Mouse (Mus musculus): ENCODE results near the gene Sorl1.

Gene Sorl1

DNA sequence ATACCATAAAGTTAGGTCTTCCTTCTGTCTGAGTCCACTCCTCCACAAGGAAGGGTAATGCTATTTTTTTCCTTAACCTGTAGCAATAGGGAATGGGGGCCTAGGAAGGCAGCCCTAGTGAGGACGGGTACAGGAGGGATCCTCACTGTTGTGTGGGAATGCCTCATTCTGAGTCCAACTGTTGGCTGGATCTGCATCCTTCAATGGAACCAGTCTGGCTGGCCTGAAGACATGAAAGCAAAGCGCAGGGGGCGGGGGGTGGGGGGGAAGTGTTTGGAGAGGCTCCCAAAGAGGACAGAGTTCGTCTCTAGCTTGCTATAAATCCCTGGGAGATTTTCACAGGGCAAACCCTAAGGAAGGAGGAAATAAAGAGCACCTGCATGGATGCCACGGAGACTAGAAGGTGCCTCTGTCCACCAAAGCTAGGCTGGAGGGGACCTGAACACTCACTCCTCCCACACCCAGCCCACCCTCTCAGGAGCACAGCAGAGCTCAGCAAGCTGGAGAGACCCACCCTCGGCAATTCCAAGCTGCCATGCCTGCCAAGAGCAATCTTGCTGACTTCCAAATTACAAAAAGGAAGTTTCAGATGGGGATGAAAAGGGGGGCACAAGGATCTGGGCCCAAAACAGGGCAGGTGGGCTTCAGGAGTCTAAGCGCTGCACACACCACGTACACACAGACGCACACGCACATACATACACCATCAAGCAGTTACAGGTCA lies 2.3 kb downstream of the Sorl1 start:
- no peak for DNase-seq

DNA sequence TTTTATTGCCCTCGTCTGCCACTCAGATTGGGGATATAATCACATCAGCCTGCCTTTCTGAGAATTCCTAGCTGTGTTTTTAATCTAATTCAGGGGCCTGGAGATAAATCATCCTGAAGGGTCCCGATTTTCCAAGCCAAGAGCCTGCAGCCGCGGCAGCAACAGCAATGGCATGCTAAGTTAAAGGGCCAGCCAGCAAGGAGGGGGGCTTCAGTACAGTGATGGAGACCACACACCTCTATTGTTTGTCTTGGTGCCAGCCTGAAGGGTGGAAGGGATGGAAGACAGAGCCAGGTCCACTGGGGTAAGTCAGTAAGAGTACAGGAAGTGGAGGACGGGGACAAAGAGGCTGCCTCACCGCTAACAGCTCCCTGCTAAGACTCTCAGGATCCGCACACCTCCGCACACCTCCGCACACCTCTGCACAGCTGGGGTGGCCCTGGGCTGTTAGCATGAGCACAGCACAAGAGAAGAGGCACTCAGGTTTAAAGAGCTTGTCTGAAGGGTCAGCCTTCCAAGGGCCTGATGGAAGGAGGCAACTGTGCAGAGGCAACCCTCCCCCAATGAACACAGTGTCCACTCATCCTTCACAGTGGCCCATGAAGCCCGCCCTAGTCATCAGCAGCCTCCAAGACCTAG lies 7.6 kb downstream of the Sorl1 start:
- peak; percentile 55 for DNase-seq

DNA sequence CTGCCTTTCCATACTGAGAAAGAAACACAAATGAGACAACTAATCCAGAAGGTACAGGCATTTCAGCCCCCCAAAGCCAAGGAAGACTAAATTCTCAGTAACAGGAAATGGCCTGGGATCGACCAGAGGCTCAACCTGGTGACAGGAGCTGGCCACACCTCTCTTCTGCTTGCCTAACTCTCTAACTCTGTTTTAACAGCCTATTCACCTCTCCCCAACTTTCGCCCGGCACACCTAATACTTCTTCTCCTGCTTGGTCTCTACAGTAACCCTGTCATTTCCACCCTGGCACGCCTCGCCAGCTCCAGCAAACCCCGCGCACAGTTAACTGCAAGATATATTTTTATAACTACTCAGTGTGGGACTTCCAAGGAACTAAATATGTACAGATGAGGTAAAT lies 9.0 kb downstream of the Sorl1 start:
- DNase-seq = no peak

DNA sequence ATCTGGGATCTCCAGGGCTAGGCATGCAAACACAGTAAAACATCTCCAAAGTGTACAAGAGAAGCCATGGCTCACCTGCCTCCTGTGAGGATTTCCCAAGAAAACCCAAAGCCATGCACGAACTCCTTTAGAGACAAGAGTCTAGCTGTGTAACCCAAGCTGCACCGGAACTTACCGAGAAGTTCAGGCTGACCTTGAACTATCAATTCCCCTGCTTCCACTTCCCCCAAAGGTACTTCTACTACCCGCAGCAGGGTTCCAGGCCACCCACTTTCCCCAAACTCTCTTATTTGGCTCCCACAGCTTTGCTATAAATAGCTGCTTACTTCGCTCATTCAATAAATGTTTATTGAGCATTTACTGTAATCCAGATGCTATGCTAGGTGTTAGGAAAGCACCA lies 10.8 kb downstream of the Sorl1 start:
- no peak for DNase-seq

DNA sequence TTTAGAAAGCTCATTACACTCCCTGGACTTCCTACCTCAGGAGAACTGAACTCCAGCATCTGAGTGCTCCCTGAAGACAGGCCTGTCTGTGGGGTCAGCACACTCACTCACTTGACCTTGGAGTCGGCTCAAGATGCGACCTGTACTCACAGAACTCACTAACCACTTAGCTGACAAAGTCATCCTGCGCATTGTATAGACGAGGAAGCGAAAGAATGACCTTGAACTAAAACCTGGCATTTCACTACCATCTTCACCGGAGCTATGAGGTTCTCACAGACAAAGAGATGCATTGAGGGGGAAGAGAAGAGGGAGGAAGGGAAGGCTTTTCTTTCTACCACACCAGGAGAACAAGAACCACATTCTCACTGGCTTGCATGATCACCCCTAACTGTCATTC lies 11.4 kb downstream of the Sorl1 start:
- DNase-seq = no peak

DNA sequence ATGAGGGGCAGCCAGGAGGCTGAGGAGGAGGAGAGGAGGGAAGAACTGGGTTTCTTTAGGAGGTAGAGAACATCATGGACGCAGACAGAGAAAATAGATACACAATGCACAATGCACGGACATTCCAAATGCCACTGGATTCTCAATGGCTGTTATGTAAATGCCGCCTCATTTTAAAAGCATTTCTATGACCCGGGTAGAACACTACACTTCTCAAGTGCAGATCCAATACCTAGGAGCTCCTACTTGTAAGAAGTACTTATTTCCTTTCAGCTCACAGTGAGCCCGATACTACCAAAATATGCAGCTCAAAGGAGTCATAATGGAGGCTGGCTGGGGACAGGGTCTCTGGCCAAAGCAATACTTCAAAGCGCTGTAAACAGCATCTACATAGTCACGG lies 12.8 kb downstream of the Sorl1 start:
- DNase-seq = no peak

DNA sequence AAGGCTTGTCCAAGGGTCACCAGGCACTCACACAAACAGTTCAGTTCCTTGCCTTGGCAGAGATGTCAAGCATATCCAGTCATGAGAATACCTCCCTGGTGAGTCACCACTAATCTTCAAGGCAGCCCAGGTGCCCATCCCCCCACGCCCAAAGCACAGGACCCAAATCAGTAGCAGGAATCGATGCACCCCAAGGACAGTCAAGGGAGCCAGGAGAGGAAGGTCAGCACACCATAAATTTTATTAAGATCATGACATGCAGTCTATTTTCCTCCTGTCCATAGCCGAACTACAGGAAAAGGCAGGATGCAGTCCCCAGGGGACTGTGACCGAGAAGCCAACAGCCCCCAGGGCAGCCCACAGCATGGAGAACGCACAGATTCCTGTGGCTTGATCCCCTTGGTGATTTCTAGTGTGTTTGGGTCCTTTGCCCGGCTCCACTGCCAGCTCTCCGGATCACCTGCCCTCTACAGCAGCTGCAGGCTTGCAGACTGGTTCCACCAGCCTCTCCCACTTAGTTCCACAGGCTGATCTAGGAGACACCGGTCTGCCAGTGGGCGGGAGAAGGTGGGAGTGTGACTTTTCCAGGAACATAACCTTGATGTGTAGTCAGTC lies 14.2 kb downstream of the Sorl1 start:
- DNase-seq = peak; percentile 31

DNA sequence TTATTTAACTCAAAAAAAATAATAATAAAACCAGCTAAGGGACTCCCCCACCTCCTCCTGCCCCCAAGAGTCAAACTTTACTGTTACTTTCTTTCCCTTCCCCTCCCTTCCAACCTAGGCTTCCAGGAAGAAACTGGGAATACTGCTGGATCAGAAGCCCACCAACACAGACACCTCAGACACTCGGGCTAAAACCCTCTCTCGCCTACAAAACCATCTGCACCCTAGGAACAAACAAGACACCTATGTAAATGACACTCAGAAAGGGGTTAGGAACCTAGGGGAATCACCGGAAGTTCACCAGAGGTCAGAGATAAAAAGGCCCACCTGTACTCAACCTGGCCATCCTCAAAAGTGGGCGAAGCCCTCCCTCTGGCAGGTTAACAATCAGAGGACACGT lies 15.0 kb downstream of the Sorl1 start:
- DNase-seq = no peak

DNA sequence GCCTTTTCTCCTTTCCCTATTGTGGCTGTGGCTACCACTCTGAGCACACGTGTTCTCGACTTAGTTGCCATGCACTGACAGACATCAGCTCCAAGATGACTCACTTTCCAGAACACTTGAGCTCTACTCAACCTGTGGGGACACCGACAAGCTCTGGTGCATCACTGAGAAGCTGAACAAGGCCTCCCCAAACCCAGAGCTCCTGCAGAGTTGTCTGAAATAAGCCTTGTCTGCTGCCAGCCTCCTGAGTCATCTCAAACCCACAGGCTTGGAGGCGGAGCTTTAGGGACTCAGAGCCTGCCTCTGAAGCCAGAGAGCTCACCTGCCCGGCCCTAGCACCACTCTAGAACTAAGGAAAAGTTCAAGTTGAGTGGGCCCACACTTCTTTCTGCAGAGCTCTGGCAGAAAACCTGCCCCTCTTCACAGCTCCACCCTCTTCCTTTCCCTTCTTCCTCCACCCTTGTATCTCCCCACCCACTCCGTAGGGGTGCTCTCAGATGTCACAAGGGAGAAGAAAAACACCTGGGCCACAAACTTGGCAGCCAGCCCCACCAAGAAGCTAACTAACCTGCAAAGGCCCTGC lies 15.6 kb downstream of the Sorl1 start:
- DNase-seq = no peak

DNA sequence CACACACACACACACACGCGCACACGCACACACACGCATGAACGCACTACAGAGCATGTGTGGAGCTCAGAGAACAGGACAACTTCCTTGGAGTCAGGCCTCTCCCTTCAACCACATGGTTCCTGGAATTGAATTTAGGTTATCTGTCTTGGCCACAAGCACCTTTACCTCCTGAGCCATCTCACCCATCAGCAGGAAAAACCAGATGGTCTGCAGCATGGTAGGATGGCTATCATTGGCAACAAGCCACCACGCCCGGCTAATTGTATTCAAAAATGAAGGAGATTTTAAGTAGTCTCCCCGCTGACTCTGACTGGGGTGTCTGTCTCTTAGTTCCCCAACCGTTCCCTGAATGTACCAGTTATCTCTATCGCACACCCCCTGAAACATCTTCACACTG lies 17.0 kb downstream of the Sorl1 start:
- DNase-seq = no peak

DNA sequence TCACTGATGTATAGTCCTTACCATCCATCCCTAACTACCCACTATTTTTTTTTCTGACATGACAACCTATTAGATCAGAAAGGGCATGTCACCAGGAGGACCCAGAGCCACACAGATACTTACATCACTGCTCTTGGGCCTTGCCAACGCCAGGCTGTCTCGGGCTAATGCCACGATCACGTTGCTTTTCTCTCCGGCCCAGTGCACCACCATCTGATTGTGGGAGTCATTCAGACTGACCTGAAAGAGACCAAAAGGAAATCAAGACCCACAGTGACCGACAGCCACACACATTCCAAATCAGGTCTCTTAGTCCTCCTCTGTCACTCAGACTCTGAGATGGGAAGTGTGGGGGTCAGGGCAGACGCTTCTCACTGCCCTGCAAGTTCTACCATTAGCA lies 17.8 kb downstream of the Sorl1 start:
- DNase-seq = no peak

DNA sequence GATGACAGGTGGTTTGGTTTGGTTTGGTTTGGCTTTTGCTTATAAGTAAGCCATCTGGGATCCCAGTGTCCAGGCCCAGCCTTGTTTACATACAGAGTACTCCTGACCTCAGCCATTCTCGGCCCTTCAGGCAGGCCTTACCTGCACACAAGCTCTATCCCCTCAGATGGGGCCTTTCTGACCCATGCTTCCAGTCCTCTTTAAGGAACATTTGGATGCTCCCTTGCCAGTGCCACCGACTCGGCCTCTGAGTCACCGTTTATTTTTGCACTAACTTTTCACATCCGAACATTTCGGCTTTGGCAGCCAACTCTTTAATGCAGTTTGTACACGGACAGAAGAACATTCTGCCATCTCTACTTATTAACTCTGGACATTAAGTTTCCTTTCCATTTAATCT lies 20.6 kb downstream of the Sorl1 start:
- DNase-seq = no peak

DNA sequence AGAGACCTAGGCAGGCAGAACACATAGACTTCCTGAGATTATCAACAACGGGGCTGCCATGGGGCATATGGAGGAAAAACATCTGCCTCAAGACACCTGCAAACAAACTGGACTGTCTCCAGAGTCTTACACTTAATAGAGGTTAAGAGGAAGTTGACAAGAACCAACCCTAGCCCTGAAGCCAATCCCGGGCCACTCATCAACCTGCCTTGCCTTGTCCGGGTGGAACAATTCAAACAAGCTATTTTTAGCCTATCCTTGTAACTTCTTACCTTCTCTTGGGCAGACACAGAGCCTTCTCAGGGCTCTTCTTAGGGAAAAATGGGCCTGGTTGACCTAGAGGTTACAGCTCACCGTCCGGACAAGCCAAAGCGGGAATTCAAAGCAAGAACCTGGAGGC lies 22.1 kb downstream of the Sorl1 start:
- no peak for DNase-seq

DNA sequence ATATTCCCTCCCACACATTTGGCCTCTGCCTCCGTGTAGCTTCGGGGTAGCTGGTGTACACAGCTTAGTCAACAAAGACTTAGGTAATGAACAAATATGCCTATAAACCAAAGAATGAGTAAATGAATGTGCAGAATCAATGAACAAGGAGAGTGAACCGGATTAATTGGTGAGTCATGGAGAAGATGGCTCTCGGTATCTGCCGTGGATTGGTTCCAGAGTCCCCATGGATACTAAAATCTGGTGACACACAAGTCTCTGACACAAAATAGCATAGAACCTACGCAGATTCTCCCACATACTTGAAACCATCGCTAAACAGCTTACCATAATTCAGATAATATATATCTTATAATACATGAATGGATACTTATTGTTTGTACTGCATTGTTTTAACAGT lies 22.8 kb downstream of the Sorl1 start:
- DNase-seq = no peak

DNA sequence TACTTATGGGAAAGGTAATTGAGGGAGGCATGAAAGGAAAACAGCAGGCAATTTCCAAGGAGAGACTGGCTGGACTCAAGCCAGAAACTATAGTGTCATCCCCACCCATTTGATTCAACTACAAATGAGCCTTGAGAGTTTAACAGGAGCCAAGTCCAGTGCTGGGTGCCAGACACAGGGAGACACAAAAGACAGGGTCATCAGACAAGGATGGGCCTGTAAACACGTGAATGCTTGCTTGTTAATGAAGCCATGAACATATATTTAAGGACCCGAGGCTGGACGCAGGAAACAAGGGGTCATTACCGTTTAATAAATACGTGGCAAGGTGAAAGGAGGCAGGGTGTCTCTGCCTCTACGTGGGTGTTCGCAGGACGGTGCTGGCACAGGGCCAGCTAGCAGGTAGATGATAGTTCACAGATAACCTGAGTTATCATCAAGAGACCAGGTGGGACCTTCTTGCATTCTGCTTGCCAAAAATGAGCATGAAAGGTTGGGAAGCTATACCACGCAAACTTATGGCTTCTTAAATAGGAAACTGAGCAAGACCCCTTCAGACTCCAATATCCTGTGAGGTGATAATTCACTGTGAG lies 23.4 kb downstream of the Sorl1 start:
- no peak for DNase-seq

DNA sequence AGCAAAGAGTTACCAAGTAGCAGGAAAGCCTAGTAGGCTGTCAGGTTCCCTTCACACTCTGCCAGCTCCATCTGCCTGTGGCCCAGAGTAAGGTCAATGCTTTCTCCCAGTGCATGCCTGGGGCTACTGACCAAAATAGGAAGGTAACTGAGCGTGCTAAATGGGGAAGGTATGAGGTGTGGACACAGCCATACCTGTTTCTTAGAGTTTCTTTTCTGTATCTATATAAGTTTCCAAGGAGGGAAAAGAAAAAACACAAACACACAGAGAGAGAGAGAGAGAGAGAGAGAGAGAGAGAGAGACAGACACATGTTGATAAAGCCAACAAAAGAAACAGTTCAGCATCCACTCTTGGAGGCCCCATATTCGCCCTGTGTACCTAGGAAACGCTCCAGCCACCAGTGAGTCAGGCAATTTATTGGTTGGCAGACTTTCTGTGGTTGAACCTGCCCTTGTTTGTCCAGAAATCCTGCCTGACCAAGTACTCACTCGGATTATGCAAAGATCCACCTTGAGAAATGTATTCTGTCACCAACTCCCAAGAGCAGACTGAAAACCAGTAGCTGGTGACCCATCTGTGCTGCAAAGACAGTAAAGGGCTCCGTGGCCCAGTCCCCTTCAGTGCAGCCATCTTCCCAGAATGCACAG lies 25.5 kb downstream of the Sorl1 start:
- DNase-seq = no peak

DNA sequence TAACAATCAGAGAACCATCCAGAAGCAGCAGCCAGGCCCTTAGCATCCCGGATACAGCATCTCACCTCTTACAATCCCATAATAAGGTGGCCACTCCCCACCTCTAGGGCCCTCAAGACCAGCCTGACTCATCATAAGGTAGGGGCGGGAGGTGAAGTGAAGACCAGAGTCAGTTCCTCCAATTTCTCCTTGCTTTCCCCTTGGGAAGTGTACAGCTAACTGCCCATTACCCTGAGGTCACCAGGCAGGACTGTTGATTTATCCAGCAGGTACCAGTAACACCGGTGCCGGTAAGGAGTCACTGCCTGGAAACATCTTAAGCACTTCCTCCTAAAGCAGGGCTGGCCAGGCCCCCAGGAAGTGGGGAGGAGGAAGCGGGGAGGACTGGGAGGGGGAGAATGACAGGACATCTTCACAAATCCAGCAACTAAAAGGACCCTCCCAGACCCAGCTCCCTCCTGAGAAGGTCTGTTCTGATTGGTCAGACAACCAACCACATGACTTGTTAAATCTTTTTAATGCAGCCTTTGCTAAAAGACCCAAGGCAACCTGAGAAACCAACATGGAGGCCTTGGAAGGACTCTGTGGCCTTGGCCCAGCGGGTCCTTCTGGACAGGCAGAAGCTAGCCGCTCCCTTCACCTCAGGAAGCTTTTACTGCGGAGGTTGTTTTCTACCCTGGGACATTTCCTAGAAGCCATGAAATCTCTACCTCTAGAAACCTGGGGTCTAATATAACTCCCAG lies 26.2 kb downstream of the Sorl1 start:
- DNase-seq = no peak

DNA sequence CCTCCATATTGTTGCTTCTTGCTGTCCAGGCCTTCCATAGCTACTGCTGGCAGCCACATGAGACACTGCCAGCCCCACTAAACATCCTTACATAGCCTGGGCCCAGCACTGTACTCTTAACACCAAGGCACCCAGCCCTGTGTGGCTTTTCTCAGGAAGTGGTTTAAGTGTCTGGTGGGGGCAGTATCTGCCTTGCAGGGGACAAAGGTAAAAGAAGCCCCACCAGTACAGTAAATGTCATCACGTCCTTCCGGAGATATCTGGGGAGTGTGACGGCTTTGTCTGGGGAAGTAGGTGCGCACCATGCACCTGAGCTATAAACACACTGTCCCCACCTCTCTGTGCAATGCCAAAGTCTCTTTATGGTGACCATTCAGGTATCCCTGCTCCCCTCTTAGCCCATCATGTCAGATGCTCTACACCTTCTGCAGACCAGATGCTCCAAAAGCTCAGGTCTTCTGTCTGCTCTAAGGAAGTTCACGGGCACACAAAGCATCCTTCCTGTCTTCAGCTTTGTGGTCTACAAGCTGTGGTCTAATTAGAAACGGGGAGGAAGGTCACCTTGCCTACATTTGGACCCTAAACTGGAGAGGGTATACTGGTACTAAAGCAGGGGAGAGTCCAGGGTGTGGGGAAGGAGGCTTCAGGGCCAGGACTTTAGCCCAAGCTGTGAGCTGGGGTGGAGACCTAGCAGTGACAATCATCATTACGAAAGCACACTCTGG lies 26.9 kb downstream of the Sorl1 start:
- no peak for DNase-seq

DNA sequence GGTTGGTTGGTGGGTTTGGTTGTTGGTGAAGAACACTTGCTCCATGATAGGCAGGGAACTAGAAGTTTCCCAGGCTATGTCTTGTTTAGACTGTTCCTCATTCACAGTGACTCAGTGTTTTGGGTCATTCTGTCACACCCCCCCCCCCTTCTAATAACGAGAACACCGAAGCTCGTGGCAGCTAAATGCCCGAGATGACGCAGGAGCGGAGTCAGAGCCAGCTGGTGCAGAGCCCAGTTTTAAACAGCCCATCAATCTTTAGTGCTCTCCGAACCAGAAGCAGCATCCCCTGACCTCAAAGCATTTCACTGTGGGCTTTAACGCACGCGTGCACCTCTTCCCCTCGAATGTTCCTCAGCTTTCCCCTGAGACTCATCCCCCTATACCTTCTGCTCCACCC lies 29.3 kb downstream of the Sorl1 start:
- no peak for DNase-seq

DNA sequence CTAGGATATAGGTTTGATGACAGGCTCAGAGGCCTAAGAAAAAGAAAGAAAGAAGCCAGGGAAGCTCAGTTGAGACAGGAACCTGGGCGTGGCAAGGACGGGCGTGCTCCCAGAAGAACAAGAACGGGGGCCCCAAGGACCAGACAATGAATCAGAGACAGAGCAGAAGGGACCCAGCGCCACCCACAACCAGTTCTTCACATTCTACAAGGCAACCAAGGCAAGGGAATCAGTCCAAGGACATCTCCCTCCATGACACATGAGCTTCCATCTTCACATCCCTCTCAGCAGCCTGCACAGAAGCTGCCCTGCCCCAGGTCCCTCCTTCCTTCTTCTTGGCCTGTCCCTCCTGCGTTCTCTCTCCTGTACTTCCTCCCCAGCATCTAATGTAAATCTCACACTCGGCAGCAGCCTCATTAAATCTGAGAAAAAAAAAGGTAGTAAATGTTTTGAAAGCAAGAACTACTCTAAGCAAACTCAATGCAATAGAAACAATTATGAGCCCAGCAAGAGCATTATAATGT lies 30.0 kb downstream of the Sorl1 start:
- DNase-seq = no peak

DNA sequence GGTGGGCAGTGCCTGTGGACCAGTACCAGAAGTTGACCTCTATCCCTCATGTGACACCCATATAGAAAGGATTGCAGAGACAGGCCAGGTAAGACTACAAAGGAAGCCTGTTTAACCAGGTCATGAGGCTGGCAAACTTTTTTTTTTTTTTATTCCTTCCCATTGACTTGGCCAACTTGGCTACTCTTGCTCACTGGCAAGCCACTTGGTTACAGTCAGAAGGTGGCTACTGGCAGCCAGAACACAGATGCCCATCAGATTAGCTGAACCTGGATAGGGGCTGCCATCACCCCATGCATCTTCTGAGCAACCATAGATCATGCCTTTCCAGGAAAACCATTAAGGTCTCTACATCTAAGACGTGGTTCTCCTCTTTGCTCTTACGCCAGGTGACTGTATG lies 31.3 kb downstream of the Sorl1 start:
- DNase-seq = no peak

DNA sequence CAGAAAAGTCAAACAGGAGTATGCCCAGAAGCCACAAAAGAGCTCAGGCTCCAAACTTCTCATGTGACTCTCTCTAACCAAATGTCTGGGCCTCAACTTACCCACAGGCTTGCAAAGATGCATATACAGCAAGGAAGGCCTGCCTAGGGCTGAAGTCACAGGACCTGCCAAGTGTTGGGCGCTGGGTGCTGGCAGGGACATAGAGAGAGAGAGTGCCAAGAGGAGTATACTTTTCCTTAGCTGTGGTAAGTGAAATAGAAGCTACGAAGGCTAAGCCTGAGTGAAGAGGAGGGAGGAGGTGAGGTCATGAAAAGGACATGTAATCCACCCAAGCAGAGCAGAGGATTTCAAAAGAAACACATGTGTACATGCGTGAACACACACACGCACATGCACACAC lies 32.5 kb downstream of the Sorl1 start:
- no peak for DNase-seq
